Mouse (Mus musculus): ENCODE results near the gene Rnf212. TPM values are rescaled to one million over a fixed set of nuclear protein-coding genes. Genes with fewer than 3 reads are reported as not detected.

Rnf212 gene
- polyA plus RNA-seq, 1 experiment from 2014 or later: 0.39 TPM

DNA sequence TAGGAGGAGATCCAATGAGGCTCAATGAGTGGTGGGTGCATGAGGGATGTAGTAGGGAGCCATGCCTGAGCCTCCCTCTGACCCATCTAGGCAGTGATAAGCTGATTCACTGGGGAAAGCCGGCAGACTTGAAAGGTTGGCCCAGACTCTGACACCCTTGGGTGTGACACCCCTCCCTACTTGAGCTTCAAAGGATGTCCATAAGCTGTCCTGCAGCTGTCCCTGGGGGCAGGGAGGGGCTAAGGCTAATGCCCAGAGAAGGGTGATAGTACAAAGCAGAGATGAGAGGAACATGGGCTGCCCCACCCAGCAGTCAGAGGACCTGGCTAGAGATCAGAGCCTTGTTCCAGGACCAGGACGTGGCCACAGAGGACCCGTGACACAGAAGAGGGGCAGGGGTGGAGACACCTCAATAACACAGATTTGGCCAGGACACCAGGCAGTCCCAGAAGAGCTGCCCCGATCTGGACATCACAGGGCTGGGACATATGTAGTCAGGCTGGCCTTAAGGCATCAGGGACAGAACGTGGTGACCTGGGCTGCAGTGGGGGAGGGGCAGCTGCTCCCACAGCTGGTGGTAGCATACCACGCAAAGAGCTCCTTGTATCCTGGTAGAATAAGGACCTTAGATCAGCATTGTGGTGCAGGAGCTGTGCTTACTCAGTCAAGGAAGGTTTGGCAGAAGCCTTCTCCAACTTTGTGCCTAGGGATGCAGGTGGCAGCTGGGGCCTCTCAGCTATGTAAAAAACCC, 65.6 kb downstream of the Rnf212 start:
- ATAC-seq (ENCODE audit: insufficient read depth, low FRiP score, low read depth): no peak
- 45% methylated on average over 6 of the region's 6 CpGs for WGBS
- Histone ChIP-seq H3K4me1 (peaks cover 2% of the 10 kb centered on the region; the same call in 1 of the 2 replicates), H3K27me3 (replicated peaks) (no peaks in the 10 kb centered on the region), H3K9me3 (no peaks in the 10 kb centered on the region), H3K4me3 (replicated peaks) (no peak overlapping the region), H3K4me2 (no peak overlapping the region), H3K36me3 (peaks cover 25% of the 10 kb centered on the region; the same call in 1 of the 2 replicates), H3K9ac (no peak overlapping the region), H3K27ac (no peak overlapping the region)

DNA sequence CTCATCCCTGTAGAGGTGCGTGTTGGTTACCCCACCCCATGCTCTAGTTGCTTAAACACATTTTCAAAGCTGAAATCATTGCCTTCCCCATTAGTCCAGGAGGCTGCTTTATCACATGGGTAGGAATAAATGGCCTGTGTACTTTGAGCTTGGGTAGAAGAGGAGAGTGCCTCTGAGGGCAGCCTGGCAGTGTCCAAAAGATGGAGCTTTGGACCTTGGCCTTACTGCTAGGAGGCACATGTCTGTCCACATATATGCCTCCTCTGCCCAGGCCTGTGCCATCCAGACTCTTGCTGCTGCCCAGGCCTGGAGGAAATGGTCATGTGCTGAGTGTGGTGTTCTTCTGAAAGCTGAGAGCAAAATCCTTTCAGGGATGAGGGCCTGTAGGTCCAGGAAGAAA, 66.4 kb downstream of the Rnf212 start:
- peaks cover 8% of the 10 kb centered on the region for H3K4me1 ChIP-seq
- WGBS: 89% methylated on average over 1 of the region's 1 CpGs
- no peaks in the 10 kb centered on the region for H3K9me3 ChIP-seq
- no peak overlapping the region for H3K4me3 ChIP-seq (replicated peaks)
- H3K27me3 ChIP-seq (replicated peaks): no peaks in the 10 kb centered on the region
- ATAC-seq (ENCODE audit: insufficient read depth, low FRiP score, low read depth): no peak
- no peak overlapping the region for H3K4me2 ChIP-seq
- peaks cover 25% of the 10 kb centered on the region; the same call in 1 of the 2 replicates for H3K36me3 ChIP-seq
- no peak overlapping the region for H3K27ac ChIP-seq
- no peak overlapping the region for H3K9ac ChIP-seq

DNA sequence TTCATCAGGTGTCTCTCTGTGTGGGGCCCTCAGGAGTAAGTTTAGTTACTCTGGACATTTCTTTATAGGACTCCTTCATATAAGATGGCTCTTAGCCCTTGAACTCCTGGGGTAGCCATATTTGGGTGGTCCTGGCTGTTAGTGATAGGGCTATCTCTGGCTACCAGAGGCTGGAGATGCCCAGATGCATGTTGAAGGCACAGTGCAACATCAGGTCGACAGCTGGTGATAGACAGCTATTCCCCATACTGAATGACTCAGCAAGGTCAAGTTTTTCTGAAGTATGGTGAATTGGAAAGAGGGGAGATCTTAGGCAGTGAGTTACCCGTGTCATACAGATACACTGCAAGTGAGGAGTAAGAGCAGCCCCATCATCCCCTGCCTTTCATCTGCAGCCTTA, 67.0 kb downstream of the Rnf212 start:
- 76% methylated on average over 2 of the region's 2 CpGs for WGBS
- no peak overlapping the region for H3K4me3 ChIP-seq (replicated peaks)
- H3K4me1 ChIP-seq: peaks cover 9% of the 10 kb centered on the region
- peaks cover 25% of the 10 kb centered on the region; the same call in 1 of the 2 replicates for H3K36me3 ChIP-seq
- ATAC-seq (ENCODE audit: insufficient read depth, low FRiP score, low read depth): no peak
- H3K27ac ChIP-seq: no peak overlapping the region
- no peak overlapping the region for H3K9ac ChIP-seq
- no peak overlapping the region for H3K4me2 ChIP-seq
- no peaks in the 10 kb centered on the region for H3K9me3 ChIP-seq
- no peaks in the 10 kb centered on the region for H3K27me3 ChIP-seq (replicated peaks)

DNA sequence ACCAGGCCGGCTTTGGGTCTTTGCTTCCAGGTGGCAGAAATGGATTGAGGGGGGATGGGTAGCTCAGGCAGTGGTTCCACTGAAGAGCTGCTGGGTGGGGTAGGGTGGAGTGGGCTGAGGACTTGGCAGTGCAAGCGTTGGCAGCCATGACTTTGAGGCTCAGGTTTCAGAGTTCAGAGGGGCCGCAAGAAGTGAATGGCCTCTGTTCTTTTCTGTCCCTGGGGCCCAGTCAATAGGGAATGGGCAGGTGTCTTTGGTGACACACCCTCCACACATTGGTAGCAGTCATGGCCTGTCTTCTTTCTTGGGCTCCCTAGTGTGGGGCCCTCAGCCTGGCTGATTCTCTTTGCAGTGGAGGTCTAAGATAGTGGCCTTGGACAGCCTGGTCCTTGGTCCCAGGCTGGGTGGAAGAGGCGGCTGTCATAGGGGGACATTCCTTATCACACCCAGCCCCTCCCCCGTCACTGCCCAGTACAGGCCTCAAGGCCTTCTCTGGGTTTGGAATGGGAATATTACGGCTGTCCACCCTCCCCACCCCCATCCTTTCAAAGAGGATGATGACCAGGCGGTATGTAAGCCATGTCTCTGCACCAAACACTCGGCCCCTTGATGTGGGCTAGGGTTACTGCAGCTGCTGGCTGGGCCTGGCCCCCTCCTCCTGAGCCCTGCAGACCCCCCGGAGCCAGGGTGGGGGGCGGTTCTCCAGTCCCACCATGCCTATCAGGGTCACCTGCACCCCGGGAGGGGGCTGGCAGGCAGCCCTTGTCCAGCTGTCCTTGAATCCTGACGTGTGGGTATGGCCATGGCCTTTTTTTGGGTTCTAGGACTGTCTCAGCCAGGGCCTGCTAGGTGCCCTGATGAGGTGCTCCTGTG, 70.8 kb downstream of the Rnf212 start:
- Histone ChIP-seq H3K4me3 (replicated peaks) (no peak overlapping the region), H3K36me3 (peaks cover 25% of the 10 kb centered on the region; the same call in 1 of the 2 replicates), H3K27me3 (replicated peaks) (no peaks in the 10 kb centered on the region), H3K9ac (no peak overlapping the region), H3K9me3 (no peaks in the 10 kb centered on the region), H3K27ac (peak overlapping the region; percentile 51; the same call in 1 of the 2 replicates), H3K4me2 (no peak overlapping the region), H3K4me1 (peaks cover 24% of the 10 kb centered on the region)
- peak; percentile 37 for ATAC-seq (ENCODE audit: insufficient read depth, low FRiP score, low read depth)
- WGBS: 68% methylated on average over 12 of the region's 12 CpGs

DNA sequence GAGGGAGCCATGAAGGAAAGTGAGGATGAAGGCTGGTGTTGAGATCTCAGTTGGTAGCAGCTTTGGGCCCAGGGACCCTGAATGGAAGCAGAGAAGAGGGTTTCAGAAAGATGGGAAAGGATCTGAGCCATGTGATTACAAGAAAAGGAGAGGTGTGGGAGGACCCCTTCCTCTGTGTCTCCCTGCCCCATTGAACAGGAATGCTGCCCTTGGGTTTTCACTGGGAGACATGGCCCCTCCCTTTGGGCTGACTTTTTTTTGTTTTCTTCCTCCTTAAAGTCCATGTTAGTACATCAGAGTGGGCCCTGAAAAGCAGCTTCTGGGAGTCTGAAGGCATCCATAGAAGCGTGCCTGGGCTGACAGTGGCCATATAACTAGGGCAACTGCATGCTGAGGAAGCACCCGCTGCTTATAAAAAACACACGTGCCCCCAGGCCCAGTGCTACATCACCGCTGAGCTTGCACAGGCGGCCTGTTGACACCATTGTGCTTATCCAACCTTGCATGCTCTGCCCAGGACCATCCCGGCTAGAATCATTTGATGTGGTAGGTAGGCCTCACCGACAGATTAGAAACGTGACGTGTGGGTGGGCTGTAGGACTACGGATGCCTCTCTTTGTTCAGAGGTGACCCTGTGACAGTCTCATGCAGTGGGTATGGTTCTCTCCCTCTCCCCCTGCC, 73.3 kb downstream of the Rnf212 start:
- H3K9me3 ChIP-seq: no peaks in the 10 kb centered on the region
- H3K4me2 ChIP-seq: no peak overlapping the region
- 79% methylated on average over 10 of the region's 10 CpGs for WGBS
- peaks cover 34% of the 10 kb centered on the region for H3K4me1 ChIP-seq
- no peak for ATAC-seq (ENCODE audit: insufficient read depth, low FRiP score, low read depth)
- H3K4me3 ChIP-seq (replicated peaks): no peak overlapping the region
- H3K9ac ChIP-seq: no peak overlapping the region
- no peaks in the 10 kb centered on the region for H3K27me3 ChIP-seq (replicated peaks)
- H3K36me3 ChIP-seq: peaks cover 17% of the 10 kb centered on the region; the same call in 1 of the 2 replicates
- no peak overlapping the region for H3K27ac ChIP-seq

DNA sequence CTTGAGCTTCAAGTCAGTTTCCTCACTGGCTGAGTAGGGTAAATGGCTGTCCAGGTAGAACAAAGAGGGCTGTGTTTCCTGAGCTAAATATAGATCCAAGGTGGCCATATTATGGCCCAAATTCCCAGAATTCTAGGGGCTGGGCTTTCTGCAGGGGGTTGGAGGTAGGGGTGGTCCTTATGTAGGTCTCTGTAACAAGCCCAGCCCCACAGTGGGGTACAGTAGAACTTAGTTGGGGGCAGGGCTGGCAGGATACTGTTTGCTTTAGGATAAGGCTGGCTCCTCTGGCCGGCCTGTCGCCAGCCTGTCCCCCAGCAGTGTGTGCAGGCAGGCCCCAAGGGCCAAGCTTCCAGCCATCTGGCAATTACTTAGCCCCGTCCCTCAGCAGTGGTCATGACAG, 74.4 kb downstream of the Rnf212 start:
- WGBS: 29% methylated on average over 3 of the region's 3 CpGs
- H3K4me2 ChIP-seq: peak overlapping the region; percentile 23; the same call in 1 of the 2 replicates
- H3K9ac ChIP-seq: no peak overlapping the region
- H3K4me1 ChIP-seq: peaks cover 40% of the 10 kb centered on the region
- H3K27me3 ChIP-seq (replicated peaks): no peaks in the 10 kb centered on the region
- no peaks in the 10 kb centered on the region for H3K9me3 ChIP-seq
- H3K36me3 ChIP-seq: 0 out of 2 replicates have a peak, but pooled peaks cover 9% of the 10 kb centered on the region
- peak overlapping the region; percentile 79 for H3K27ac ChIP-seq
- no peak overlapping the region for H3K4me3 ChIP-seq (replicated peaks)
- peak; percentile 85 for ATAC-seq (ENCODE audit: insufficient read depth, low FRiP score, low read depth)

DNA sequence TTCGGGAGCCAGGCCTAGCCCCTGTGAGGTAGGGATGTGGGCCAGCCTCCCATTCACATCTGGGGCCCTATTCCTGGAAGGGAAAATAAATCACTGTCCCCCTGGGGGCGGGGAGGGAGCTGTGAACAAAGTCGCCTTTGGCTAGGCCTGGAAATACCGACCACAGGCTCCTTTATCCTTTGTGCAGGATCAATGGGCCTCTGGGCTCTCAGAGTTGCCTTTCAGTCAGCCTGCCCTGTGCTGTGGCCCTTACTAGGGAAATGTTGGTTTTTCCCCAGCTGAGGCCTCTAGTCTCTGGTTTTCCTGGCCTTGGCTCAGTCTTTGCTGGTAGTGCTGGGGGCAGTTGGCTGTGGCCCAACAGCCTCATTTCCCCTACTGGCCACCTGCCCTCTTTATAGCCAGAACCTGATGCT, 77.4 kb downstream of the Rnf212 start:
- H3K4me3 ChIP-seq (replicated peaks): no peak overlapping the region
- H3K27ac ChIP-seq: peak overlapping the region; percentile 61
- peaks cover 40% of the 10 kb centered on the region for H3K4me1 ChIP-seq
- no peaks in the 10 kb centered on the region for H3K27me3 ChIP-seq (replicated peaks)
- ATAC-seq (ENCODE audit: insufficient read depth, low FRiP score, low read depth): no peak
- H3K9ac ChIP-seq: no peak overlapping the region
- no peaks in the 10 kb centered on the region for H3K9me3 ChIP-seq
- no peaks in the 10 kb centered on the region for H3K36me3 ChIP-seq
- WGBS: 30% methylated on average over 4 of the region's 4 CpGs
- no peak overlapping the region for H3K4me2 ChIP-seq

DNA sequence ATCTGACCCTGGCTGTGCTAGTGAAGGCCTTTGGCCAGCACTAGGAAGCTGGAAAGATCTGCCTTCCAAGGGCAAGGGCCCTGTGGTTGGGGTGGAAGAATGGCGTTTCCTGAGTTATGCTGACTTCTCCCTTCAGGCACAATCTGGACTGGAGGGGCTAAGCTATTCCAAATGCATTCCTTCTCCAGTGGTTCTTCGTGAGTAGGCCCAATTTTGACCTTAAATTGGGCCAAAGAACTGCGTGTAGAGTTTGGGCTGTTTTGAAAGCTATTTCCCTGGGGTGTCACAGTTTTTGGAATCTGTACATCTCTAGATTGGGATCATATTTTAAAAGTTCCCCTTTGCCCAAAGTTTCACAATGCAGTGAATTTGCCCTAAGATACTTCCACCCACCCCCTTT, 78.2 kb downstream of the Rnf212 start:
- H3K4me2 ChIP-seq: 0 out of 2 replicates have a peak overlapping the region, but pooled peaks have one; percentile 8
- H3K4me1 ChIP-seq: peaks cover 46% of the 10 kb centered on the region
- H3K9me3 ChIP-seq: no peaks in the 10 kb centered on the region
- H3K36me3 ChIP-seq: no peaks in the 10 kb centered on the region
- H3K4me3 ChIP-seq (replicated peaks): no peak overlapping the region
- peak overlapping the region; percentile 61 for H3K27ac ChIP-seq
- ATAC-seq (ENCODE audit: insufficient read depth, low FRiP score, low read depth): no peak
- 79% methylated on average over 3 of the region's 3 CpGs for WGBS
- H3K9ac ChIP-seq: no peak overlapping the region
- no peaks in the 10 kb centered on the region for H3K27me3 ChIP-seq (replicated peaks)

DNA sequence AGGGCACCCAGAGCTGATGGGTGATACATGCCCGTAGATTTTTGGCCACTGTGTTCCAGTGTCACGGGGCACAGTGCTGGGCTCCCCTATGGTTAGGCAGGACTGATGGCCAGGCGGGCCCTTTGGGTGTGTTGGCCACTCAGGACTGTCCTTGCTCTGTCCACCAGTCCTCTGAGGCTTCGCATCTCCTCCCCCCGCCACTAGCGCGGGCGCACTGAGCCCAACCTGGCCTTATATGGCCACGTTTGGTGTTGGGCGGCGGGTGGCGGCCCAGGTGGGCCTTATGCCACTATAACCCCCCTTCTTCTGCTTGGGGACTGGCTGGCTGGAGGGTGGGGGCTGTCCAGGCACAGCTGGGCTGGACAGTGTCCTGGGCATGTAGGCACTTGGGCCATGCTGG, 78.9 kb downstream of the Rnf212 start:
- no peaks in the 10 kb centered on the region for H3K27me3 ChIP-seq (replicated peaks)
- no peaks in the 10 kb centered on the region for H3K9me3 ChIP-seq
- H3K36me3 ChIP-seq: no peaks in the 10 kb centered on the region
- ATAC-seq (ENCODE audit: insufficient read depth, low FRiP score, low read depth): no peak
- no peak overlapping the region for H3K9ac ChIP-seq
- 0 out of 2 replicates have a peak overlapping the region, but pooled peaks have one; percentile 75 for H3K4me2 ChIP-seq
- 87% methylated on average over 12 of the region's 12 CpGs for WGBS
- H3K4me1 ChIP-seq: peaks cover 42% of the 10 kb centered on the region
- H3K27ac ChIP-seq: no peak overlapping the region
- H3K4me3 ChIP-seq (replicated peaks): no peak overlapping the region

DNA sequence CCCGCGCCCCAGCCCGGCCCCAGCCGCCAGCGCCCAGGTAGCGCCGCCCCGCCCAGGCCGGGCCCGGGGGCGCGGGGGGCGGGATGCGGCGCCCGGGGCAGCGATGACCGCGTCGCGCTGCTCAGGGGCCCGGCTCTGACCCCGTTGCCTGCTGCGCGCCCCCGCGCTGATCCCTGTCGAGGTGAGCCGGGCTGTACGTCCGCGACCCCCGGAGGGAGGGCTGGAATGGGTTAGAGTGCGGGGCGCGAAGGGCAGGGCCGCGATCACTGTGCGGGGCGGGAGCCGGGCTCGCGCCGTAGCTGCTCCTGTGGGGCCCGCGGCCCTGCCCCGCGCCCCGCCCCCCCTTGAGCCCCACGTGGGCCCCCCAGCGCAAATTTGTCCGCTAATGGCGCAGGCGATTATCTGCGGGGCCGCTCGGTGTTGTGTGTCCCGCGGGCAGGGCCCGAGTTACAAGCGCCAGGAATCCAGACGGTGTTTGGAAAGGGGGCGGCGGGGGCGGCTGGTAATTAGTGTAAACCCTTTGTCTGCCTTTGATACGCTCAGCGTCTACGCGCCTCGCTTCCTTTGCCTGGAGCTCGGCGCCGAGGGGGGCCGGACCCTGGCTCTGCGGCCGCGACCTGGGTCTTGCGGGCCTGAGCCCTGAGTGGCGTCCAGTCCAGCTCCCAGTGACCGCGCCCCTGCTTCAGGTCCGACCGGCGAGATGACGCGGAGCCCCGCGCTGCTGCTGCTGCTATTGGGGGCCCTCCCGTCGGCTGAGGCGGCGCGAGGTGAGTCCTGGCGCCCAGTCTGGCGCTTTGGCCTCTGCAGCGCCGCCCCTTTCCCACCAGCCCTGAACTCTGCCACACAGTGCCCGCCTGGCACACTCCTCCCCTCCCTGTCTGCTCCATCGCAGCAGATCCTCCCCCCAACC, 80.2 kb downstream of the Rnf212 start:
- H3K27me3 ChIP-seq (replicated peaks): no peaks in the 10 kb centered on the region
- peak overlapping the region; percentile 75 for H3K4me2 ChIP-seq
- peaks cover 34% of the 10 kb centered on the region for H3K4me1 ChIP-seq
- H3K27ac ChIP-seq: peak overlapping the region; percentile 50
- peak overlapping the region; percentile 75 for H3K4me3 ChIP-seq (replicated peaks)
- no peaks in the 10 kb centered on the region for H3K36me3 ChIP-seq
- no peaks in the 10 kb centered on the region for H3K9me3 ChIP-seq
- peak; percentile 47 for ATAC-seq (ENCODE audit: insufficient read depth, low FRiP score, low read depth)
- WGBS: under 1% methylated on average over 92 of the region's 99 CpGs
- H3K9ac ChIP-seq: peak overlapping the region; percentile 56

DNA sequence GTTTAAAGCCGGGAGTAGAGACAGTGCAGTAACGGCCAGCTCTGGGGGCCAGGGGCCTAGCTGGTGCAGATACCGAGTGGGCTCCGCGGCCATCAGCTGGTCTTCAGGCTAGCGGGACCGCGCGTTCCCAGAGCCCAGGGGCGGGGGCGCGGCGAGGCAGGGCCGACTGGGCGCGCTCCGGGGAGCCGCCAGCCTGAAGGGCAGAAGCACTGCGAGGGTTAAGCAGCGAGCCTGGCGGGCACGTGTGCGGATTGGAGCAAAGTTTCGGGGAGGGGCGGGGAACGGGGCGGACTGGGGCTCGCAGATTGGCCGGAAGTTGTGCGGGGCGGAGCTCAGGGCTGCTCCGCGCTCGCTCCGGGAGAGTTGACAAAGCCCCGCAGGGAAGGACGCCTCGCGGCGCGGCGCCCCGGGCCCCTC, 80.9 kb downstream of the Rnf212 start:
- peak overlapping the region; percentile 50; the same call in 1 of the 2 replicates for H3K27ac ChIP-seq
- WGBS: 1% methylated on average over 29 of the region's 43 CpGs
- H3K4me1 ChIP-seq: peaks cover 31% of the 10 kb centered on the region
- peak overlapping the region; percentile 56 for H3K9ac ChIP-seq
- H3K4me3 ChIP-seq (replicated peaks): peak overlapping the region; percentile 75
- H3K36me3 ChIP-seq: no peaks in the 10 kb centered on the region
- no peaks in the 10 kb centered on the region for H3K27me3 ChIP-seq (replicated peaks)
- no peaks in the 10 kb centered on the region for H3K9me3 ChIP-seq
- ATAC-seq (ENCODE audit: insufficient read depth, low FRiP score, low read depth): peak; percentile 95
- H3K4me2 ChIP-seq: peak overlapping the region; percentile 75

Data from stomach, embryonic 15.5 days (tissue).